Mouse (Mus musculus) brain, adult 2 months (tissue): Measurements from ENCODE around the gene Gm7138.
A peak's percentile ranks its signal among the peaks of the same experiment; 100 is the strongest.
"Not testable (repeated sequence)": the region's sequence is repeated elsewhere in the genome, so short reads cannot be mapped to it uniquely, and the experiment has no call there.

Experiments
- DNase-seq: peaks from one replicate; pipeline ENCODE4 v3.0.0; 2011; ENCODE audit warnings: low read depth, low spot score

The Gm7138 gene

GRCm38 (mm10) chr10:77776844-77777243, at the start of gene Gm7138:
Gene Gm7138 (minus strand): TSS chr10:77776944.
- not testable (repeated sequence) for DNase-seq

- no peak for DNase-seq
These were observed 42.5 kb upstream of the Gm7138 start for GRCm38 (mm10) chr10:77819203-77819602.

- no peak for DNase-seq
These were observed 41.8 kb upstream of the Gm7138 start for GRCm38 (mm10) chr10:77818523-77818922.

- DNase-seq, result peak; percentile 19
These were observed 38.8 kb upstream of the Gm7138 start for GRCm38 (mm10) chr10:77815514-77815913.

- DNase-seq, result no peak
These were observed 37.6 kb upstream of the Gm7138 start, which contains the start of gene Gm2696 for GRCm38 (mm10) chr10:77814382-77814781. Gene Gm2696 (plus strand): TSS chr10:77814682.

GRCm38 (mm10) chr10:77811743-77812142, 35.0 kb upstream of the Gm7138 start, which contains the start of gene Gm9507:
Gene Gm9507 (minus strand): TSS chr10:77811843.
- no peak for DNase-seq

- DNase-seq, result no peak
These were observed 27.4 kb upstream of the Gm7138 start for GRCm38 (mm10) chr10:77804095-77804494.

GRCm38 (mm10) chr10:77798921-77799508, 22.3 kb upstream of the Gm7138 start, which contains the start of gene Gm19668:
Gene Gm19668 (minus strand): TSS chr10:77799133.
- no peak for DNase-seq

GRCm38 (mm10) chr10:77798164-77798920, 21.6 kb upstream of the Gm7138 start:
- peak; percentile 23 for DNase-seq

- DNase-seq, result no peak
These were observed 20.9 kb upstream of the Gm7138 start for GRCm38 (mm10) chr10:77797677-77798076.

GRCm38 (mm10) chr10:77794976-77795375, 18.2 kb upstream of the Gm7138 start, which contains the start of gene Gm9639:
Gene Gm9639 (minus strand): TSS chr10:77795076.
- DNase-seq, result no peak

- no peak for DNase-seq
These were observed 11.9 kb upstream of the Gm7138 start for GRCm38 (mm10) chr10:77788621-77789020.

- not testable (repeated sequence) for DNase-seq
These were observed 11.1 kb upstream of the Gm7138 start, which contains the start of gene Gm7137 for GRCm38 (mm10) chr10:77787876-77788275. Gene Gm7137 (minus strand): TSS chr10:77788200.

- DNase-seq, result not testable (repeated sequence)
These were observed 6.7 kb upstream of the Gm7138 start for GRCm38 (mm10) chr10:77783396-77783795.

- not testable (repeated sequence) for DNase-seq
These were observed 5.7 kb upstream of the Gm7138 start, which contains the start of gene Gm3250 for GRCm38 (mm10) chr10:77782442-77782841. Gene Gm3250 (minus strand): TSS chr10:77782542.

- DNase-seq, result not testable (repeated sequence)
These were observed 4.6 kb downstream of the Gm7138 start for GRCm38 (mm10) chr10:77772142-77772541.

GRCm38 (mm10) chr10:77771225-77771624, 5.5 kb downstream of the Gm7138 start, which contains the start of gene Gm3238:
Gene Gm3238 (minus strand): TSS chr10:77771325.
- not testable (repeated sequence) for DNase-seq

GRCm38 (mm10) chr10:77769727-77770126, 7.0 kb downstream of the Gm7138 start:
- no peak for DNase-seq

GRCm38 (mm10) chr10:77759582-77759981, 17.2 kb downstream of the Gm7138 start, which contains the start of gene Gm3233:
Gene Gm3233 (minus strand): TSS chr10:77759682.
- not testable (repeated sequence) for DNase-seq

- no peak for DNase-seq
These were observed 23.3 kb downstream of the Gm7138 start for GRCm38 (mm10) chr10:77753448-77753847.

GRCm38 (mm10) chr10:77752312-77752711, 24.4 kb downstream of the Gm7138 start:
- not testable (repeated sequence) for DNase-seq

- DNase-seq, result not testable (repeated sequence)
These were observed 25.5 kb downstream of the Gm7138 start, which contains the start of gene Gm9736 for GRCm38 (mm10) chr10:77751254-77751653. Gene Gm9736 (minus strand): TSS chr10:77751354.
